Mouse (Mus musculus): Measurements from ENCODE around the gene Pxylp1. TPM values are rescaled to one million over a fixed set of nuclear protein-coding genes. Genes with fewer than 3 reads are reported as not detected.

Gene Pxylp1
- polyA plus RNA-seq, 1 experiment from 2014 or later = 31.3 TPM

- WGBS (ENCODE audit: insufficient replicate concordance) = 73% methylated on average over 3 of the region's 3 CpGs
- no peak overlapping the region for H3K4me2 ChIP-seq
- H3K4me1 ChIP-seq (ENCODE audit: control insufficient read depth, insufficient read depth, low read length) = no peaks in the 10 kb centered on the region
- H3K4me3 ChIP-seq (ENCODE audit: low read depth, low read length) = no peak overlapping the region
- H3K9ac ChIP-seq (ENCODE audit: low read depth, low read length) = no peak overlapping the region
- H3K27ac ChIP-seq (ENCODE audit: low read depth, low read length) = no peak overlapping the region
- H3K27me3 ChIP-seq (ENCODE audit: control insufficient read depth, insufficient read depth, low read length) = no peaks in the 10 kb centered on the region
- no peaks in the 10 kb centered on the region for H3K36me3 ChIP-seq (ENCODE audit: control insufficient read depth, insufficient read depth, low read length)
- H3K9me3 ChIP-seq (replicated peaks; ENCODE audit: control insufficient read depth, low read length) = no peaks in the 10 kb centered on the region
- ATAC-seq (replicated peaks; ENCODE audit: insufficient number of reproducible peaks, low FRiP score, low TSS enrichment) = no peak
These were observed 102.6 kb downstream of the Pxylp1 start for GRCm38 (mm10) chr9:96789906-96790305.

DNA sequence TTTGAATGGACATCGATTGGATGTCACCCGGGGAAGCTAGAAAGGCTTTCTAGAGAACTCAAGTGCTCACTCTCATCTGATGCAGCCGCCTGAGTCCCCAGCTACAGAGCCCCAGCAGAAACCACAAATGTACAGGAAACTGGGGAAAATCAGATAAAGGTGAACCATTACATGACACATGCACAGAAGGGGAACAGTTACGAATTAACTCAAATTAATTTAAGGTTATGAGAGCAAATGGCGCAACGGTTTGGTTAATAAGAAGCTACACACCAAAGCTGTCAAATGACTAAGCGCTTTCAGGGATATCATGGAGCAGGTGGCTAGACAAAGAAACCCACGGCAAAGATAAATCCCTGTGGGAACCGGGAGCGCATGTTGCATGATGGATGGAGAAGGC lies 104.7 kb downstream of the Pxylp1 start:
- Histone ChIP-seq H3K36me3 (ENCODE audit: control insufficient read depth, insufficient read depth, low read length) (no peaks in the 10 kb centered on the region), H3K27me3 (ENCODE audit: control insufficient read depth, insufficient read depth, low read length) (no peaks in the 10 kb centered on the region), H3K27ac (ENCODE audit: low read depth, low read length) (no peak overlapping the region), H3K4me3 (ENCODE audit: low read depth, low read length) (no peak overlapping the region), H3K9me3 (replicated peaks; ENCODE audit: control insufficient read depth, low read length) (no peaks in the 10 kb centered on the region), H3K9ac (ENCODE audit: low read depth, low read length) (no peak overlapping the region), H3K4me2 (no peak overlapping the region), H3K4me1 (ENCODE audit: control insufficient read depth, insufficient read depth, low read length) (peaks cover 13% of the 10 kb centered on the region)
- 80% methylated on average over 10 of the region's 10 CpGs for WGBS (ENCODE audit: insufficient replicate concordance)
- no peak for ATAC-seq (replicated peaks; ENCODE audit: insufficient number of reproducible peaks, low FRiP score, low TSS enrichment)

DNA sequence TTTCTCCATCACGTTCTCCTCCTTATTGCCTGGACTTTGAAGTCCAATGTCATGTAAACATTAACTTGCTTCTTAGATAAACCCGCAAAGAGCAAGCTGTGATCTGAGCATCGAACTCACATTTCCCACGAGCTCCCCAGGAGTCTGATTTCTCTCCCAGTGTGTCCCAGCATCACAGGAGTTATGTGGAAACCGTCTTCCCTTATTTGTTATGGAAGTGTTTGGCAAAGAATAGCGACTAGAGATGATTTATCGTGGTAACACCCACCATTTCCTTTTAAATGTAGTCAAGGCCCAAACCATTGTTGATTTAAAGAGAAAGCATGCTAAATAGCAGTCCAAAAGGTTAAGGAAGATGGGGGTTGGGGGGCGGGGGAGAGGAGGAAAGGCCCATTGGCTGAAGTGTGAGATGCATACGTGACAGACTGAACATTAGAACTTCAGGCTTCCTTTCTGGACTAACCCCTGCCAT lies 106.6 kb downstream of the Pxylp1 start:
- Histone ChIP-seq H3K9me3 (replicated peaks; ENCODE audit: control insufficient read depth, low read length) (no peaks in the 10 kb centered on the region), H3K27me3 (ENCODE audit: control insufficient read depth, insufficient read depth, low read length) (no peaks in the 10 kb centered on the region), H3K9ac (ENCODE audit: low read depth, low read length) (no peak overlapping the region), H3K4me3 (ENCODE audit: low read depth, low read length) (no peak overlapping the region), H3K27ac (ENCODE audit: low read depth, low read length) (no peak overlapping the region), H3K4me2 (no peak overlapping the region), H3K36me3 (ENCODE audit: control insufficient read depth, insufficient read depth, low read length) (no peaks in the 10 kb centered on the region), H3K4me1 (ENCODE audit: control insufficient read depth, insufficient read depth, low read length) (peaks cover 13% of the 10 kb centered on the region)
- no peak for ATAC-seq (replicated peaks; ENCODE audit: insufficient number of reproducible peaks, low FRiP score, low TSS enrichment)
- WGBS (ENCODE audit: insufficient replicate concordance) = 49% methylated on average over 9 of the region's 9 CpGs

GRCm38 (mm10) chr9:96785187-96785586 lies 107.3 kb downstream of the Pxylp1 start:
- Histone ChIP-seq H3K4me3 (ENCODE audit: low read depth, low read length) (no peak overlapping the region), H3K36me3 (ENCODE audit: control insufficient read depth, insufficient read depth, low read length) (no peaks in the 10 kb centered on the region), H3K9me3 (replicated peaks; ENCODE audit: control insufficient read depth, low read length) (no peaks in the 10 kb centered on the region), H3K9ac (ENCODE audit: low read depth, low read length) (no peak overlapping the region), H3K27me3 (ENCODE audit: control insufficient read depth, insufficient read depth, low read length) (no peaks in the 10 kb centered on the region), H3K27ac (ENCODE audit: low read depth, low read length) (no peak overlapping the region), H3K4me2 (no peak overlapping the region), H3K4me1 (ENCODE audit: control insufficient read depth, insufficient read depth, low read length) (peaks cover 13% of the 10 kb centered on the region)
- no peak for ATAC-seq (replicated peaks; ENCODE audit: insufficient number of reproducible peaks, low FRiP score, low TSS enrichment)
- WGBS (ENCODE audit: insufficient replicate concordance) = 61% methylated on average over 3 of the region's 3 CpGs

DNA sequence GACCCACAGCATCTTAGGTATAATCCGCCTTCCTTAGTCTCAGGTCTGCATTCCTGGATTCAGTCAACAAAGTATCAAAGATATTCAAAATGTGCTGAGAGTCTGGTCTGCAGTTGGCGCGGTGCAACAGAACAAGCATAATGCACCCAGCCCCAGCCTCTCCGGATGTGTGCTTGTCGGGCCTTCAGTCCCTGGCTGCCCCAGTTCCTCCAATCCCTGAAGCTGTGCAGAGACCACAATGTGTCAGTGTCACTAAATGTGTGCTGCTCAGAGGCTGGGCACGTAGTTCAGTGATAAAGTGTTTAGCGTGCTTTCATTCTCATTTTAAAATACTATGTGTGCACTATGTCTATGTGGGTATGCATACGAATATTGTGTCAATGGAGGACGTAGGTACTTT lies 108.8 kb downstream of the Pxylp1 start:
- ATAC-seq (replicated peaks; ENCODE audit: insufficient number of reproducible peaks, low FRiP score, low TSS enrichment) = 0 out of 2 replicates have a peak, but pooled peaks have one; percentile 46

DNA sequence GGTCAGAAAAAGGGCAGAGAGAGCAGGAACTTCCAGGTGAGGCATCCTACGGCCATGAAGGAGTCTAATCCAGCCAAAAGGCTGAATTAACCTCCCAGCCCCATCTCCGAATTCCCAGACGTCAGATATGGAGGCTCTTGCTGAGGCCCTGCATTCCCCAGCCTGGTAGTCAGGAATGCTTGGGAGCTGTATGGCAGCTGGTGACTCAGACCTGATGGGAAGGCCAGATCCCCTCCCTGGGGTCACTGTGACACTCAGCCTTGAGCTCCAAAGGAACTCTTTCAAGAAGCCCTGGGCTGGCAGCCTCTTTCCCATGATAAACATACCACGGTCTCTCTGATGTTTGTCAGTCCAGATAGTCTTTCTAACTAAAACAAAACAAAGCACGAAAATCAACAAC lies 109.2 kb downstream of the Pxylp1 start:
- Histone ChIP-seq H3K4me3 (ENCODE audit: low read depth, low read length) (no peak overlapping the region), H3K27me3 (ENCODE audit: control insufficient read depth, insufficient read depth, low read length) (no peaks in the 10 kb centered on the region), H3K4me2 (peak overlapping the region; percentile 22; the same call in 1 of the 2 replicates), H3K9ac (ENCODE audit: low read depth, low read length) (0 out of 2 replicates have a peak overlapping the region, but pooled peaks have one; percentile 10), H3K9me3 (replicated peaks; ENCODE audit: control insufficient read depth, low read length) (no peaks in the 10 kb centered on the region), H3K4me1 (ENCODE audit: control insufficient read depth, insufficient read depth, low read length) (peaks cover 13% of the 10 kb centered on the region), H3K36me3 (ENCODE audit: control insufficient read depth, insufficient read depth, low read length) (no peaks in the 10 kb centered on the region), H3K27ac (ENCODE audit: low read depth, low read length) (peak overlapping the region; percentile 74)
- no peak for ATAC-seq (replicated peaks; ENCODE audit: insufficient number of reproducible peaks, low FRiP score, low TSS enrichment)
- 18% methylated on average over 5 of the region's 5 CpGs for WGBS (ENCODE audit: insufficient replicate concordance)

More for the DNA sequence above, 108.8 kb downstream of the Pxylp1 start:
- 70% methylated on average over 9 of the region's 9 CpGs for WGBS (ENCODE audit: insufficient replicate concordance)
- no peaks in the 10 kb centered on the region for H3K27me3 ChIP-seq (ENCODE audit: control insufficient read depth, insufficient read depth, low read length)
- H3K36me3 ChIP-seq (ENCODE audit: control insufficient read depth, insufficient read depth, low read length) = no peaks in the 10 kb centered on the region
- H3K4me3 ChIP-seq (ENCODE audit: low read depth, low read length) = no peak overlapping the region
- peak overlapping the region; percentile 22; the same call in 1 of the 2 replicates for H3K4me2 ChIP-seq
- peak overlapping the region; percentile 74 for H3K27ac ChIP-seq (ENCODE audit: low read depth, low read length)
- H3K9me3 ChIP-seq (replicated peaks; ENCODE audit: control insufficient read depth, low read length) = no peaks in the 10 kb centered on the region
- H3K9ac ChIP-seq (ENCODE audit: low read depth, low read length) = no peak overlapping the region
- H3K4me1 ChIP-seq (ENCODE audit: control insufficient read depth, insufficient read depth, low read length) = peaks cover 13% of the 10 kb centered on the region

GRCm38 (mm10) chr9:96782062-96782461 lies 110.4 kb downstream of the Pxylp1 start:
- ATAC-seq (replicated peaks; ENCODE audit: insufficient number of reproducible peaks, low FRiP score, low TSS enrichment) = no peak
- Histone ChIP-seq H3K4me3 (ENCODE audit: low read depth, low read length) (no peak overlapping the region), H3K9ac (ENCODE audit: low read depth, low read length) (no peak overlapping the region), H3K27me3 (ENCODE audit: control insufficient read depth, insufficient read depth, low read length) (no peaks in the 10 kb centered on the region), H3K4me2 (no peak overlapping the region), H3K9me3 (replicated peaks; ENCODE audit: control insufficient read depth, low read length) (no peaks in the 10 kb centered on the region), H3K4me1 (ENCODE audit: control insufficient read depth, insufficient read depth, low read length) (peaks cover 13% of the 10 kb centered on the region), H3K27ac (ENCODE audit: low read depth, low read length) (no peak overlapping the region), H3K36me3 (ENCODE audit: control insufficient read depth, insufficient read depth, low read length) (no peaks in the 10 kb centered on the region)
- WGBS (ENCODE audit: insufficient replicate concordance) = 68% methylated on average over 8 of the region's 8 CpGs

Other genes with a start within 250 kb of the Pxylp1 start
- gene Zbtb38, start 139.8 kb downstream of the Pxylp1 start, polyA plus RNA-seq (2014; fragmentation: Nextera tagmentation; extraction: Ambion mirVana) = 22.7 and 24.7 TPM in 2 replicates
- 42.0 and 48.3 TPM in 2 replicates for gene Spsb4, start 126.2 kb upstream of the Pxylp1 start, polyA plus RNA-seq (2014; fragmentation: Nextera tagmentation; extraction: Ambion mirVana)
- 79.6 and 83.6 TPM in 2 replicates for gene Slc25a36, start 218.5 kb upstream of the Pxylp1 start, polyA plus RNA-seq (2014; fragmentation: Nextera tagmentation; extraction: Ambion mirVana)

Measured in heart, embryonic 11.5 days (tissue).